Mouse (Mus musculus): ENCODE measurements around the gene Nudt3.

DNA sequence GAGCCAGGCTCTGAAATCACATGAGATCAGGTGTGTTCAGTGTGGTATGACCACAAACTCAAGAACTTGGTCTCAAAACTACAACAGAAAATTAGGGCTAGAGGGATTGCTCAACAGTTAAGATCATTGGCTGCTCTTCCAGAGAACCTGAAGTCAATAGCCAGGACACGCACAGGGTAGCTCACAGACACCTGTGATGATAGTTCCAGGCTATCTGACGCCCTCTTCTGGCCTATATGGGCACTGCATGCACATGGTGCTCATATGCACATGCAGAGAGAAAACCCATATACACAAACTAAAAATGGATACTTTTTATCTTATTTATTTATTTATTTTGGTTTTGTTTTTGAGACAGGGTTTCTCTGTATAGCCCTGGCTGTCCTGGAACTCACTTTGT is 21.3 kb upstream of the Nudt3 start:
- TF ChIP-seq EP300 (IDR thresholded peaks at IDR 0.05): no peak
- TF ChIP-seq CTCF (IDR thresholded peaks at IDR 0.05): peak; percentile 38
